Mouse (Mus musculus) R1 (cell line): ENCODE measurements at regions not wholly inside any gene's neighbourhood (a gene's known extent, or its start where the extent isn't known, plus 50 kb on each side); places are given as distances from the start of the nearest gene placed in this dataset.

Experiments used
- DNase-seq: peaks from one replicate; pipeline ENCODE4 v3.0.0-alpha.2; 2018; ENCODE audit warnings: low read depth, low spot score

GRCm38 (mm10) chr4:56619803-56620202 is 120.1 kb upstream of the Gm26657 start:
- DNase-seq: no peak

GRCm38 (mm10) chr4:56619054-56619453 is 120.8 kb upstream of the Gm26657 start:
- DNase-seq: no peak

DNA sequence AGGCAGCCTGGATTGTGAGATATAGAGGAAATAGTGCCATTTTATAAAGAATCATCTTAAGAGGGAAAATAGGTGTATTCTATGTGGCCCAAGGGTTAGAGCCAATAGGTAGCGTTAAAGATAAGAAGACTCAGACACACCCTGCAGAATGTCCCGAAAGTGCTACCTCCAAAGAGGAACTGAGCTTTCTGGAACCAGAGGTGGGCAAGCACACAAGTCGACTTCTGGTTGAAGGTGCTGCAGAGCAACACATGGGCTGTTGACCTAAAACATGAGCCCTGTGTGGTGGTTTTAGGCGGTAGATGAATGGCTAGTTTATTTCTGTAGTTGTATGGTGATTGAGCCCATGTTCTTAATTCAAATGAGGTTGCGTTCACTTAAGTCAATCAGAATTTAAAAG is 121.4 kb upstream of the Gm26657 start:
- no peak for DNase-seq

DNA sequence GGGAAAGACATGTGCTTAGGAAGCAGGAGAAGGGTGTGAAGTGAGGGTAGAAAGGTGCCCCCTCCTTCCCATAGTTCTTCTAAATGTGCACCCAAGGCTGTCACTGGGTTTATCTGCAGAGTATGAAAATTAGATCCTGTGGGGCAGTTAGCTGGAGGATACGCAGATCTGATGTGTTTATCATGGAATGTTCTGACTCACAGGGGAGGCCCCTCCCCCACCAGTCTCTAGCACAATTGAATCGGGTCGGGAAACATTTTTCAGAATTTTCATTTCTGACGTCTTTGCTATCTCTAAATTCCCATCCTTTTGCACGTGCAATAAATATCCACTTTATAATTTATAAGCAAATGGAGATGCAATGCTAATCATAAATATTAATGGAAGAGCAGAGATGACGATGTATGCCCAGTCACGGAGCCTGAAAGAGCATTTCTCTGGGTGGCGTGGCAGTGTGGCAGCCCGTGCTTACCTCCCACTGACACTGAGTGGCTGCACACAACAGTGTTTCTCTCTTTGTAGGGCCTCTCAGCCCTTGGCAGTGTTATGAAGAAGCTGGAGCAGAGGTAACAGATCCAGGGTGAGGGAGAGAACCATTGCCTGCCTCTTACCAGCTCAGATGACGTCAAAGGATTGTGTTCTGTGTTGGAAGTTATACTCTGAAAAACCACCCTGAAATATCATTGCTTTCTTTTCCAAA is 122.1 kb upstream of the Gm26657 start:
- DNase-seq: no peak

GRCm38 (mm10) chr4:56612325-56612724 is 127.5 kb upstream of the Gm26657 start:
- no peak for DNase-seq

DNA sequence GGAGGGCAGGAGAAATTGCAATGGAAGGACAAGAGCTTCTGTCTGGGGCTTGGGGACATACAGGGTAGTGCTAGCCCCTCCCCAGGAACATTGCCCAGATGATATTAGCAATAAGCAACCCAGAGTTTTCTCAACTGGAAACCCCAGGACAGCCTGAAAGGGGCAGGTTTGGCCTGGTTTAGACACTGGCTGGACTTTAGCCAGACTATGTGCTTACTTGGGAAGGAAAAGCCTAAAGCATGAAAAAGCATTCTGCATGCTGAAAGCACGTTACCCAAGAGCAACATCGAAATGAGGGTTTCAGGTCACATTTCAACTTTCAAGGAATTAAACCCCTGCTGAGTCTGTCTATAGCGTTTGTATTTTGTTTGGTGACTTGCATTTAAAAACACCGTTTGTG is 128.1 kb upstream of the Gm26657 start:
- no peak for DNase-seq

GRCm38 (mm10) chr4:56610273-56610672 is 129.6 kb upstream of the Gm26657 start:
- DNase-seq: no peak

- no peak for DNase-seq
Measured at GRCm38 (mm10) chr4:56608701-56609100, 131.2 kb upstream of the Gm26657 start.

- no peak for DNase-seq
Measured at GRCm38 (mm10) chr4:56598398-56598797, 141.5 kb upstream of the Gm26657 start.

- DNase-seq: no peak
Measured at GRCm38 (mm10) chr4:56597931-56598330, 141.9 kb upstream of the Gm26657 start.

GRCm38 (mm10) chr4:56582405-56582804 is 157.5 kb upstream of the Gm26657 start:
- peak; percentile 33 for DNase-seq

DNA sequence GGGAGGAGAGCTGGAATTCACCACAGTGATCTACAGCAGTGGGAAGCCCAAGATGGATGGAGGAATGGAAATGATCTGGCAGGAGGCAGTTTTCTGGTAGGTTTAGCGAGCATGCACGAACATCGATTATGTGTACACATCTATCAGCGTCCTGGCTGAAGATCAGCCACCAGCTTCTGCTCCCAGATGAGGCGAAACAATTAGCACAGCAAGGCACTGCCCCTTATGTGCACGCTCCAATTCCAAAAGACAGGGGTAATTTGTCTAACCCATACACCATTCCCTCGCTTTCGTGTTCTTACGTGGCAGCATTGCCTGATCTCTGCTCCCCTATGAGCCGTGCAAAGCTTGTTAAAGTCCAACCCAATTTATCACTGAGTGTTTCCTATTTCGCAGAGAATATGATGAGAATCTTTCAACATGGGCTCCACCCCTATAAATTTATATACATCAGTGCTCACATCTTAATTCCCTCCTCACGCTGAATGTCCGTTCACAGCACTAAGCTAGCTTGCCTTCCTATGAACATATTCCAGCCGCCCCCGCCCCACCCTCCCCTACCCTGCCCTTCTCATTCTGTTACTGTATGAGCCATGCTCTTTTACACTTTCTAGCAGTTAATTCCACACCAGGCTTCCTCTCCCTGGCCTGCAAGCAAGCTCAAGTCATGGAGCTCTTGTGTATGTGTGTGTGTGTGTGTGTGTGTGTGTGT is 162.9 kb upstream of the Gm26657 start:
- DNase-seq: no peak

DNA sequence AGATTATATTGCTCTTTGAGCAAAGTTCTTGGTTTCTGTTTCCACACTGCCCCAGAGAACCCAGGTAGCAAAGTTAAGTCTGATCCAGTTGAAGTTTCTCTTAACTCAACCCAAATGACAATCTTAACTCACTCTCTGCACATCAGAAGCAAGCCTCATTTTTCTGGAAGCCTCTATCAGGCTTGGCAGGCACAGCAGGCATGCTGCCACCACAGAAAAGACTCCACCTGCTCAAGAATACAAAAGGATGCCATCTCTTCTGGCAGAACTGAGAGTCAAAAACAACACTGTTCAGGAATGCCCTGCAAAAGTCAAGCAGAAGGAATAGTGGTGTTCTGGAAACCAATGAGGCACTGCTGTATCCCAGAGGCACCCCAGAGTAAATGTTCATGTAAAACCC is 187.7 kb upstream of the Gm26657 start:
- DNase-seq: no peak

- no peak for DNase-seq
Measured at GRCm38 (mm10) chr4:56533344-56533985, 206.4 kb upstream of the Gm26657 start.

- DNase-seq: no peak
Measured at GRCm38 (mm10) chr4:56532921-56533320, 206.9 kb upstream of the Gm26657 start.

DNA sequence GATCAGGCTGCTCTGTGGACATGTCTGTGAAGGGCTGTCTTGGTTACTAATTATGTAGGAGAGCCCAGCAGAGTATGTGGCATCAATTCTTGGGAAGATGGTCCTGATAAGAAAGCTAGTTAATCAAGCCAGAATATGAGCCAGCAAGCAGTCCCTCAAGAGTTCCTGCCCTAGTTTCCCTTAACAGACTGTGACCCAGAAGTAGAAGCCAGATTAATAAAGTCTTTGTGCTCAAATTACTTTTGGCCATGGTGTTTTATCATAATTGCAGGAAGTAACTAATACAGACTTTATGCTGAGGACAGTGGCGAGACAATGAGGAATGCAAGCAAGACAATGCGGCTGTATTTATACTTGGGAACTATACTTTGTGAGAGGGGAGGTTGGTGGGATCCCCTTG is 211.3 kb upstream of the Gm26657 start:
- no peak for DNase-seq

- no peak for DNase-seq
Measured at GRCm38 (mm10) chr4:56524430-56524985, 215.4 kb upstream of the Gm26657 start.

GRCm38 (mm10) chr4:56507770-56508169 is 232.1 kb upstream of the Gm26657 start:
- no peak for DNase-seq

- no peak for DNase-seq
Measured at GRCm38 (mm10) chr4:56506786-56507185, 233.1 kb upstream of the Gm26657 start.

- DNase-seq: no peak
Measured at GRCm38 (mm10) chr4:56506067-56506466, 233.8 kb upstream of the Gm26657 start.

GRCm38 (mm10) chr4:56492537-56493221 is 247.2 kb upstream of the Gm26657 start:
- DNase-seq: peak; percentile 79

DNA sequence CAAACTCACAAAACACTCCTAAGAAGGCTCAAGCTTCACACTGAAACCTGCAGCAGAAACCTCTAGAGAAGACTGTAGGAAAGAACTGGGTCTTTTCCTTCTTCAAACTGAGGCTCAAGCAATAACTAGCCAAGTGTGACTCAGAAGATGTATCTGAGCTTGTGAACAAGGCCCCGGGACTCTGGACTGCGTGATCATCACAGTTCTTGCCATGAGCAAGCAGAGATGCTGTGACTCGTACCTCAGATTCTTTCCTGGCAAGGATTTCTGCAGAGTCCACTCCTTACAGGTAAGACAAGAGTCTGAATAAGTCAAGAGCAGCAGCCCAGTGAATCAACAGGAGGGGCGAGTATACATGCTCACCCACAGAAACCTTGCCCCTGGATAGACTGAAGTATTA is 250.5 kb upstream of the Gm26657 start:
- DNase-seq: no peak
